Mouse (Mus musculus) heart, postnatal 14 days (tissue): ENCODE results near the gene Rfk. TPM values are rescaled to one million over a fixed set of nuclear protein-coding genes. Genes with fewer than 3 reads are reported as not detected.

ENCODE experiments used
- DNase-seq, 2 experiments: peaks; one replicate each; pipeline ENCODE4 v3.0.0; 2021 to 2022
- intact Hi-C: fragments of 180-260 bp; cut with DNase I; formaldehyde crosslinking; loops from one replicate; pipeline ENCODE4 v1.15.1; 2025
- total RNA-seq, 2 experiments: library from RNA; stranded (reverse); gene quantifications; 2 replicates each; pipeline ENCODE4 v1.2.3; 2021

Rfk gene
- total RNA-seq, 2 experiments from 2014 or later: 56.9 to 59.7 TPM

DNA sequence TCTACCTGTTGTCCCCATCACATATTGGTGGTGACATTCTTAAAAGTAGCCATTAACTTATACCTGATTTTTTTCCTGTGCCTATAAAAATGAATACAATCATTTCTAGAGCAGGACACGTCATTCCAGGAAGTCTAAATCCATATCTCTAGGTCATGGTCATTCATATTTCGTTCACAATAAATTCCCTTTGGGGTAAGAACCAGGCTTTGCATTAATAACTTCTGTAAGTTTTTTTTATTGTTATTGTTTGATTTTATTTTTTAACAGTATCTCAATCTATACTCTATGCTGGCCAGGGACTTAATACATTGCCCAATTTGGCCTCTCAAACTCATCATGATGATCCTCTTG lies 34.7 kb downstream of the Rfk start:
- intact Hi-C loops: no loop called here
- no peak for DNase-seq

DNA sequence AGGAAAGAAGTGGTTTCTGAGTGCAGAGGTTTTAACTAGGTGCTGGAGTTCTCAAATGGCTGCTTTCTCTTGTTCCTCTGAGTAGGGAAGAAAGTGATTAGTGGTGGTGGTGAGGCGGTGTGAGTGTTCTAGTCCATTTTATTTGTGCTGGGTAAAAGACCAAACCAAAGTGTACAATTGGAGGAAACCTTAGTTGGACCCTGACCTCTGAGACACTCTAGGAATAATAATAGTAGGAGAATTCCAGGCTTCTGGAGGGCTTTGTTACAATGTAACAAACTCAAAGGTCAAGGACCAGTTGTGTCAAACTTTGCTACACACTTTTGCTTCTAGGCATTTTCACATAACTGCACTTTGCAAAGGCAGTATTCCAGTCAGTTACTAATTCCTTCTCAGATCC lies 42.8 kb downstream of the Rfk start:
- DNase-seq: no peak
- intact Hi-C loops: no loop called here

DNA sequence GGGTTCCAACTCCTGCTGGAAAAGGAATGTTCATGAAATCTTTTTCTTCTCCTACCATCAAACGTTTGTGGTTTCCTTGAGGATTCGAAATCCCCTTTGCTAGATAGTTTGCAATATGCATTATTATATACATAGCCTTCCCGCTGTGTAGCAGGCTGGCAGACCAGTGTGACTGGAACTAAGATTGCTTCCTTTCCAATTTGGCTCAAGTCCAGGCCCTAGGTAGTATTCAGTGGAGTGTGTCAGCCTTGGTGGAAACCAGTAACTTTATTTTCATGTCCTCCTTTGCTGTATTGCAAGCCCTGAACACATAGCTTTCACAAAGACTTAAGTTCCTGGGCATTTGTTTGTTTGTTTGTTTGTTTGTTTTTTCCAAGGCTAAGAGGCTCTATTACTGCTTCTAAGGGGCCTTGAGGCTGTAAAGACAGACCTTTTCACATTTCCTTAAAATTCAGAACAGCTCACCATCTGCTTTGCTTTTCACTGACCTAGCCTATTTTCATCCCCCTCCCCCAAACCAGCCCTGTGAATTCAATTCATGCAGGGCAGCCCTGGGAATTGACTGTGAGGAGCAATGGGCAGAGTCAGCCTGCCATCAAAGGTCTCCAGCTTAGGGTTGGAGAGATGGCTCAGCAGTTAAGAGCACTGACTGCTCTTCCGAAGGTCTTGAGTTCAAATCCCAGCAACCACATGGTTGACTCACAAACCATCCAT lies 45.8 kb downstream of the Rfk start:
- no peak for DNase-seq
- intact Hi-C loops: no loop called here

DNA sequence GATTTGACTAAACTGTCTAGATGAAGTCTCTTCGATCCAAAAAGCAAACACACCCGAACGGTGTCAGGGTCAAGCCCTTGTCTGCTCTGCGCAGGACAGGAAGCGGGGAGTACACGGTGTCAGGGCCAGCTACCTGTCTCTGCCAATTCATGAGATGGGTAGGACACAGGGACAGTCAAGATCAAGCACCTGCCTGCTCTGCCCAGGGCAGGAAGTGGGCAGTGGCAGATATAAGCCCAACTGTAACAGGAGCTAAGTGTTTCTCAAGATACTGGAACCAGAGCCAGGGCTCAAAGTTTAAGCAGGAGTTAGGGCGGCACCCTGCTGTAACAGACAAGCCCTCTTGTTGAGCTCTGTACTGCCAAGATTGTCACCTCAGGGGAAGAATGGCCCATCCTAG lies 49.7 kb downstream of the Rfk start:
- no peak for DNase-seq
- intact Hi-C loops: no loop called here

Other genes with a start within 250 kb of the Rfk start
- 10 to 100 TPM; 14.2 to 14.4 TPM for gene Gcnt1, start 21.2 kb upstream of the Rfk start, total RNA-seq